Mouse (Mus musculus): Measurements from ENCODE around the gene Trpv5. TPM values are rescaled to one million over a fixed set of nuclear protein-coding genes. Genes with fewer than 3 reads are reported as not detected.

The Trpv5 gene
- polyA plus RNA-seq, 1 experiment, result 0.12 TPM

DNA sequence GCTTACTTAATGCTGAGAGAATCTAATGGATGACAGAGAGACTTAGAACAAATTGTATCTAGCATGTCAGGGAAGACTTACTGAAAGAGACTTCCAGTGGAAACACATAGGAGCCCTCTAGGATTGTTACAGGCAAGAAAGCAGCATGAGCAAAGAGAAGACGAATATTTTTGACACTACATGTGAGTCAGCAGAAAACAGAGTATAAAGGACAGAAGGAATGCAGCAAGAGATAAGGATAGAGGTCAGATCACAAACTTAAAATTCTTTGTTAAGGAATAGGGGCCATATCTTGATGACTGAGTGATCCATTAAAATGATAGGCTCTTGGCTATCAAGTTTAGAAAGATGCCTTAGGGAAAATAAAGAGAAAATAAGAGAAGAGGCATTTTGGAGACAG, 20.7 kb upstream of the Trpv5 start:
- H3K4me1 ChIP-seq (ENCODE audit: control insufficient read depth, insufficient read depth, low read length), result no peaks in the 10 kb centered on the region
- no peak overlapping the region for H3K4me3 ChIP-seq (ENCODE audit: control insufficient read depth, low read depth, low read length)
- H3K27me3 ChIP-seq (ENCODE audit: control insufficient read depth, insufficient read depth, low read length), result no peaks in the 10 kb centered on the region
- no peak overlapping the region for H3K27ac ChIP-seq (ENCODE audit: control insufficient read depth, insufficient read depth, low read depth, low read length)
- no peaks in the 10 kb centered on the region for H3K36me3 ChIP-seq (ENCODE audit: control insufficient read depth, insufficient read depth, low read length)
- TF ChIP-seq POLR2A (IDR thresholded peaks at IDR 0.05; ENCODE audit: control insufficient read depth, low read depth, low read length), result no peak

DNA sequence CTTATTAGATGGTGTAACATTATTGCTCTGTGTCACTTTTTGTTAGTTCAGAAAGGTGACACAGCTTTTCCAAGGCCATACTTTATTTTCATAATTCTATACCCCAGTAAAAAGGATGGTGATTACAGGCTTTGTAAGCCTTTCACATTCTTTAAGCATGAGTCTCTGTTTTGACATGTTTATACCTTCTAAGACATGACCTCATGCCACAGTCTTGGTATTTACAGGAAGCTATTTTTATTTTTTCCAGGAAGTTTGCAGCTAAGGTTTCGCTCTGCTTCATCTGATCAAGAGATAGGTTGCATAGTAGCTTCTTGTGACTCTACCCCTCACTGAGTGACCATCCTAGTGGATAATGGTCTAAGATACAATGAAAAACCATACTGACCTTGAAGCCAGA, 13.8 kb upstream of the Trpv5 start:
- no peaks in the 10 kb centered on the region for H3K36me3 ChIP-seq (ENCODE audit: control insufficient read depth, insufficient read depth, low read length)
- no peak for TF ChIP-seq POLR2A (IDR thresholded peaks at IDR 0.05; ENCODE audit: control insufficient read depth, low read depth, low read length)
- TF ChIP-seq CTCF (IDR thresholded peaks at IDR 0.05; ENCODE audit: control insufficient read depth, insufficient read depth, insufficient replicate concordance, low read depth, low read length), result no peak
- H3K27ac ChIP-seq (ENCODE audit: control insufficient read depth, insufficient read depth, low read depth, low read length), result no peak overlapping the region
- no peaks in the 10 kb centered on the region for H3K27me3 ChIP-seq (ENCODE audit: control insufficient read depth, insufficient read depth, low read length)
- no peak overlapping the region for H3K4me3 ChIP-seq (ENCODE audit: control insufficient read depth, low read depth, low read length)
- H3K4me1 ChIP-seq (ENCODE audit: control insufficient read depth, insufficient read depth, low read length), result no peaks in the 10 kb centered on the region

DNA sequence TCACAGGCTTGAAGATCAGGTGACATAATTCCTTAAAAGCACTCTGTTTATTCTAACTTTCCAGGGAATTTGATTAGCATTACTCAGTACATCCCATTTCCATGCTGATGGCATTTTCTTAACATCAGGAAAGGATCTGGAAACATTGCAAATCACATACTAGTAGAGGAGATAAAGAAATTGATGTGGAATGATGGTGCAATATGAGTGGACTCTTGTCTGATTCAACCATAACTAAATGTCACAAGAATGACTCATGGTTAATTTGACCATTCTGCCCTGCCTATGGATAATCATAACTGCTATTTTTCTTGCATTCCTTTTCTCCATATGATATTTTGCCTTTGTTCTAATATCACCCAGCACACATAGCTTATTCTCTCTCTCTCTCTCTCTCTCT, 11.6 kb upstream of the Trpv5 start:
- Histone ChIP-seq H3K27ac (ENCODE audit: control insufficient read depth, insufficient read depth, low read depth, low read length) (no peak overlapping the region), H3K4me3 (ENCODE audit: control insufficient read depth, low read depth, low read length) (no peak overlapping the region), H3K4me1 (ENCODE audit: control insufficient read depth, insufficient read depth, low read length) (no peaks in the 10 kb centered on the region; the same call in 1 of the 2 replicates), H3K36me3 (ENCODE audit: control insufficient read depth, insufficient read depth, low read length) (no peaks in the 10 kb centered on the region), H3K27me3 (ENCODE audit: control insufficient read depth, insufficient read depth, low read length) (no peaks in the 10 kb centered on the region)
- TF ChIP-seq CTCF (IDR thresholded peaks at IDR 0.05; ENCODE audit: control insufficient read depth, insufficient read depth, insufficient replicate concordance, low read depth, low read length) (no peak), POLR2A (IDR thresholded peaks at IDR 0.05; ENCODE audit: control insufficient read depth, low read depth, low read length) (no peak)

DNA sequence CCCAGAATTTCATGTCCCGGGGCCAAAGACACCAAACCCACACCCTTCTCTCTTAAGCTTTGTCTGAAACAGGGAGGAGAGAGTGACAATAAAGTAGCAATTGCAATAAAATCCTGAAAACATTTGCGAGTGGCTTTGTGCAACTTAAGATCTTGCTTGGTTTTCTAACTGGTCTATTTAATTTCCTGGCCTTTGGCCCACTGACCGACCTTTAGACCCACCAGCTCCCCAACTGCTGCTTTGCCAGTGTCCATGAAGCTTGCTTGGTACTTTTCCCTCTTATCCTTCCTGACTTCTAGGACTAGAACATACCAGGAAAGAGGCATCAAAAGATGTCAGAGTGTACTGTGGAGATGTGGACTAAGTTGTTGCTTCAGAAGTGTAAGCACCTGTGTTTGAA, 5.0 kb upstream of the Trpv5 start:
- Histone ChIP-seq H3K27me3 (ENCODE audit: control insufficient read depth, insufficient read depth, low read length) (no peaks in the 10 kb centered on the region), H3K27ac (ENCODE audit: control insufficient read depth, insufficient read depth, low read depth, low read length) (no peak overlapping the region), H3K4me1 (ENCODE audit: control insufficient read depth, insufficient read depth, low read length) (no peaks in the 10 kb centered on the region; the same call in 1 of the 2 replicates), H3K36me3 (ENCODE audit: control insufficient read depth, insufficient read depth, low read length) (no peaks in the 10 kb centered on the region), H3K4me3 (ENCODE audit: control insufficient read depth, low read depth, low read length) (peak overlapping the region; percentile 53)
- TF ChIP-seq CTCF (IDR thresholded peaks at IDR 0.05; ENCODE audit: control insufficient read depth, insufficient read depth, insufficient replicate concordance, low read depth, low read length) (no peak), POLR2A (IDR thresholded peaks at IDR 0.05; ENCODE audit: control insufficient read depth, low read depth, low read length) (no peak)

DNA sequence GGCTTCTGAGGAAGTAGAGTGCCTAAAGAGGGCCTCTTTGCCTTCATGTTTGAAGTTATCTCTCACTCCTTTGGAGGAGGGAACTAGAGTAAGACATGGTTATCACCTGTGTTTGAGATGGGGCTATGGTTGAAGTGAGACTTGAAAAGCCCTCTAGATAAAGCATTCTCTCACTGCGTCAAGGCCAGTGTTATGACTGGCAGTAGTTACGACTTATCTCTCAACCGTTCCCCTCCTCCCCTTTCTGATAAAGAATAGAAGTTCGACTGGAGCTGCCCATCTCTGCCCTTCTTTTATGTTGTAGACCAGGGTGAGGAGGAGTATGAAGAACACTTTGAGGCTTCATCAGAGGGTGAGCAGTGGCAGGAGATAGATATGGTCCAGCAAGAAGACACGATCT, 4.3 kb upstream of the Trpv5 start:
- H3K27ac ChIP-seq (ENCODE audit: control insufficient read depth, insufficient read depth, low read depth, low read length), result no peak overlapping the region
- H3K4me3 ChIP-seq (ENCODE audit: control insufficient read depth, low read depth, low read length), result peak overlapping the region; percentile 53
- TF ChIP-seq CTCF (IDR thresholded peaks at IDR 0.05; ENCODE audit: control insufficient read depth, insufficient read depth, insufficient replicate concordance, low read depth, low read length) (no peak), POLR2A (IDR thresholded peaks at IDR 0.05; ENCODE audit: control insufficient read depth, low read depth, low read length) (no peak)
- no peaks in the 10 kb centered on the region for H3K27me3 ChIP-seq (ENCODE audit: control insufficient read depth, insufficient read depth, low read length)
- H3K4me1 ChIP-seq (ENCODE audit: control insufficient read depth, insufficient read depth, low read length), result no peaks in the 10 kb centered on the region; the same call in 1 of the 2 replicates
- no peaks in the 10 kb centered on the region for H3K36me3 ChIP-seq (ENCODE audit: control insufficient read depth, insufficient read depth, low read length)

DNA sequence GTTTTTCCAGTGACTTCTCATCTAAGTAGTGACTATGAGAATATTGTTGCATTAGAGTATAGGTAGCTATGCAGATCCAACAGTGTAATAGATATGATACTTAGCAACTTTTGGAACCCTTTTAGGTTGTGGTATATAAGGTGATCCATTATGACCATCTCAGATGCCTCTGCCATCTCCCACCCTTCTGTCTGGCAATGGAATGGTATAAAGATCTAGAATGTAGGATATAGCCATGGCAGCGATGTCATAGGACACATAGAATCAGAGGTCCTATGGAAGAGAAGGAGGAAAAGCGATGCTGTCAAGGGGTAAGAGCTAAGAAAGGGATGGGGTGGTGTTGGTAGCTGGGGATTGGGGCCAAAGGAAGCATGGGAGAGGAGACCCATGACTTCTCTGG, 3.6 kb upstream of the Trpv5 start, which contains the start of gene Llcfc1:
Llcfc1 (plus strand) TSS at position 301 of the 400 bp plus-strand sequence.
- TF ChIP-seq CTCF (IDR thresholded peaks at IDR 0.05; ENCODE audit: control insufficient read depth, insufficient read depth, insufficient replicate concordance, low read depth, low read length), result no peak
- TF ChIP-seq POLR2A (IDR thresholded peaks at IDR 0.05; ENCODE audit: control insufficient read depth, low read depth, low read length), result no peak; the same call in 1 of the 2 replicates
- no peaks in the 10 kb centered on the region; the same call in 1 of the 2 replicates for H3K4me1 ChIP-seq (ENCODE audit: control insufficient read depth, insufficient read depth, low read length)
- no peak within 1 kb of the TSS for H3K27ac ChIP-seq (ENCODE audit: control insufficient read depth, insufficient read depth, low read depth, low read length)
- H3K27me3 ChIP-seq (ENCODE audit: control insufficient read depth, insufficient read depth, low read length), result no peaks in the 10 kb centered on the region
- peak within 1 kb of the TSS; percentile 53 for H3K4me3 ChIP-seq (ENCODE audit: control insufficient read depth, low read depth, low read length)
- H3K36me3 ChIP-seq (ENCODE audit: control insufficient read depth, insufficient read depth, low read length), result no peaks in the 10 kb centered on the region

DNA sequence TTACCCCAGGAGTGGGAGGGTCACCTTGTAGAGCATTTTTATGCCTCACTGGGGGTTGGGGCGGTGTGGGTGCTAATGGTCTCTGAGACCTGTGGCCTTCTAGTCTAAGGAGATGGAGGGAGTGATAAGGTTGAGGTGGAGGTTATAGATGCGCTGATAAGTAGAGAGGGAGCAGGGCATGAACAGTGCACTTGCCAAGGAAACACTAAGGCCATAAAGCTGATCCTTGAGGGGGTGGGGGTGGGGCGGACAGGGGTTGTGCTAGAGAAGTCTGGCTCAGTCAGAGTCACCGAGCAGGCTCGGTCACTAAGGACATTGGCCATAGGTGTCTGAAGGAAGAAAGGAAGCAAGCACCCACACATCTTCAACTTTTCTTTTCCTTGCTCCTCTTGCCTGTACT, 1.1 kb upstream of the Trpv5 start:
- Histone ChIP-seq H3K4me1 (ENCODE audit: control insufficient read depth, insufficient read depth, low read length) (no peaks in the 10 kb centered on the region), H3K27ac (ENCODE audit: control insufficient read depth, insufficient read depth, low read depth, low read length) (no peak overlapping the region)
- TF ChIP-seq POLR2A (IDR thresholded peaks at IDR 0.05; ENCODE audit: control insufficient read depth, low read depth, low read length) (no peak), CTCF (IDR thresholded peaks at IDR 0.05; ENCODE audit: control insufficient read depth, insufficient read depth, insufficient replicate concordance, low read depth, low read length) (no peak)

DNA sequence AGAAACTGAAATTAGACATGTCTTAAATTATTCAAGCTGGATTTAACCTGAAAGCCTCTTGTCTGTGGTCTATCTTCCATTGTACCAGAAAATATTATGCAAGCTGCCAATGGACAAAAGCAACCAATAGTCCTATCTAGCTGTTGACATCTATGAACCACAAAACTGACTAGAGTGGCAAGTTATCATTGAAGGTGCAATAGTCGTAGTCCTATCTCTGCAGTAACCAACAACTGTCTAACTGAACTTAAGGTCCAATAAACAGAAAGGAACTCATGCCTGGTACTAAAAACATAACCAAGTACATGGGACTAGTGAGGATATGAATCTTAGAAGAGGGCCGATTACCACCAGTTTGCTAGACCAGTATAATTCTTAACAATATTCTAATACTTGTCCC, 4.0 kb downstream of the Trpv5 start:
- Histone ChIP-seq H3K27ac (ENCODE audit: control insufficient read depth, insufficient read depth, low read depth, low read length) (no peak overlapping the region), H3K4me3 (ENCODE audit: control insufficient read depth, low read depth, low read length) (no peak overlapping the region), H3K27me3 (ENCODE audit: control insufficient read depth, insufficient read depth, low read length) (no peaks in the 10 kb centered on the region), H3K36me3 (ENCODE audit: control insufficient read depth, insufficient read depth, low read length) (no peaks in the 10 kb centered on the region), H3K4me1 (ENCODE audit: control insufficient read depth, insufficient read depth, low read length) (no peaks in the 10 kb centered on the region)
- TF ChIP-seq POLR2A (IDR thresholded peaks at IDR 0.05; ENCODE audit: control insufficient read depth, low read depth, low read length) (no peak), CTCF (IDR thresholded peaks at IDR 0.05; ENCODE audit: control insufficient read depth, insufficient read depth, insufficient replicate concordance, low read depth, low read length) (no peak)

More for the DNA sequence above, 1.1 kb upstream of the Trpv5 start:
- Histone ChIP-seq H3K27me3 (ENCODE audit: control insufficient read depth, insufficient read depth, low read length) (no peaks in the 10 kb centered on the region), H3K4me3 (ENCODE audit: control insufficient read depth, low read depth, low read length) (no peak overlapping the region), H3K36me3 (ENCODE audit: control insufficient read depth, insufficient read depth, low read length) (no peaks in the 10 kb centered on the region)

Measured in testis, adult 2 months (tissue).